Mouse (Mus musculus): ENCODE results near the gene Ccr7.

GRCm38 (mm10) chr11:99187348-99187747 lies 32.5 kb upstream of the Ccr7 start:
- TF ChIP-seq MAFK (IDR thresholded peaks at IDR 0.05; ENCODE audit: insufficient read depth, low read depth, low read length) = no peak
- no peak for TF ChIP-seq CHD2 (IDR thresholded peaks at IDR 0.05; ENCODE audit: low read depth, low read length)
- no peak for TF ChIP-seq ZNF384 (IDR thresholded peaks at IDR 0.05; ENCODE audit: low read depth, low read length)
- no peak for TF ChIP-seq HCFC1 (IDR thresholded peaks at IDR 0.05; ENCODE audit: borderline replicate concordance, insufficient read depth, low read length)
- TF ChIP-seq ZC3H11A (IDR thresholded peaks at IDR 0.05; ENCODE audit: borderline replicate concordance, low read depth, low read length) = no peak
